Mouse (Mus musculus): Measurements from ENCODE around the gene Inca1.

GRCm38 (mm10) chr11:70683640-70684039 is 16.3 kb downstream of the Inca1 start:
- no peak for TF ChIP-seq CTCF (IDR thresholded peaks at IDR 0.05; ENCODE audit: control insufficient read depth, insufficient read depth, insufficient read length)
- TF ChIP-seq MYOD1 (IDR thresholded peaks at IDR 0.05; ENCODE audit: control insufficient read depth, insufficient read length, low read depth), result no peak
- no peak for TF ChIP-seq FOSL1 (IDR thresholded peaks at IDR 0.05; ENCODE audit: insufficient read depth, low read length, poor library complexity, severe bottlenecking)
- no peak for TF ChIP-seq USF1 (IDR thresholded peaks at IDR 0.05; ENCODE audit: low read depth)
- no peak for TF ChIP-seq MYOG (IDR thresholded peaks at IDR 0.05; ENCODE audit: control insufficient read depth, extremely low read depth, insufficient read length)
- no peak for TF ChIP-seq MAX (IDR thresholded peaks at IDR 0.05)

Measured in C2C12 (cell line).